Mouse (Mus musculus) liver (tissue): Measurements from ENCODE around the gene Gbf1.

Source experiments
- DNase-seq: peaks from one replicate; pipeline ENCODE4 v3.0.0-alpha.2; 2020; ENCODE audit warnings: mixed read lengths

Gbf1 gene

DNA sequence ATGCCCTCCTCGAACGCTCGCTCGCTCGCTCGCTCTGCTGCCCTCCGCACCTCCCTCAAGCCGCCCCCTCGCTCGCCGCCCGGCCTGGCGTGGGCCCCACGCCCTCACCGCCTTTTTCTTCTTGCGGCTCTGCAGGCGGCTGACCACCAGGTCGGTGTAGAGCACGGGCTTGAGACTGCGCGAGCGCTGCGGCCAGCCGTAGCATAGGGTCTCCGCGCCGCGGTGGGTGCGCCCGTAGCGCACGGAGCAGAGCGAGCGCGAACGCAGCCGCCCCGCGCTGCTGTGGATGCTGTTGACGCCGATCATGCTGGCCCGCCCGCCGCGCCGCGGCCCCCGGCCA, 165.2 kb downstream of the Gbf1 start:
- no peak for DNase-seq

- DNase-seq = no peak
These were observed 165.7 kb downstream of the Gbf1 start for GRCm38 (mm10) chr19:46318031-46318471.

GRCm38 (mm10) chr19:46318586-46319378, 166.5 kb downstream of the Gbf1 start:
- peak; percentile 67 for DNase-seq

DNA sequence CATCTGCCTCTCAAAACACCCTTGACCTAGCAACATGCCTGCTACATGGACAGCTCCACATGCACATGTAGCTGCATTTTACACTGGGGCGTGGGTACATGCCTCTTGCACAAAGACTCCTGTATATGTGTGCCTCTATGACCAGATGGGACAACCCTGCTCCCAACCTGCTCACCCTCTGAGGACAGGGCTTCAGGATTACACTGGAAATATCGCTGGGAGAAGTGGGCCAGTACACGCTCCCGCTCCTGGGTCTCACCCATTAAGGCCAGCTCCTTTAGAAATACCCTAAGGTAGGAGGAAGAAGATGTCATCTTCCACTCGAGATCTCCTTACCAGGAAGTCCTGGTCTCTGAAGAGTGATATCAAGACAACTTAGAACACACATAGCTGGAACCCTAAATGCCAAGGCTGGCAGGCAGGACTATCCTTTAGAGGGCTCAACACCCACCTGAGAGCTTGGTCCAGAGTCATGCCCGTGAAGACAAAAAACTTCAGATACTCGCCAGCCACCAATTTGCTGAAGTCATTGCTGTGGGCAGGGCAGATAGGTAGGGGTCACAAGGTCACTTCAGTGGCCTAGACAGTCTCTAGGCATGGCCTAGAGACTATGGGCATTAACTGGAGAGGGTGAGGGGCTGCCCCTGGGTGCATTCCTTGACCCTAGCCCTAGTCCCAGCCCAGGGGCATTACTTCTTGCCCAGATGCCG, 167.9 kb downstream of the Gbf1 start:
- DNase-seq = no peak

GRCm38 (mm10) chr19:46321101-46321943, 169.0 kb downstream of the Gbf1 start:
- no peak for DNase-seq

DNA sequence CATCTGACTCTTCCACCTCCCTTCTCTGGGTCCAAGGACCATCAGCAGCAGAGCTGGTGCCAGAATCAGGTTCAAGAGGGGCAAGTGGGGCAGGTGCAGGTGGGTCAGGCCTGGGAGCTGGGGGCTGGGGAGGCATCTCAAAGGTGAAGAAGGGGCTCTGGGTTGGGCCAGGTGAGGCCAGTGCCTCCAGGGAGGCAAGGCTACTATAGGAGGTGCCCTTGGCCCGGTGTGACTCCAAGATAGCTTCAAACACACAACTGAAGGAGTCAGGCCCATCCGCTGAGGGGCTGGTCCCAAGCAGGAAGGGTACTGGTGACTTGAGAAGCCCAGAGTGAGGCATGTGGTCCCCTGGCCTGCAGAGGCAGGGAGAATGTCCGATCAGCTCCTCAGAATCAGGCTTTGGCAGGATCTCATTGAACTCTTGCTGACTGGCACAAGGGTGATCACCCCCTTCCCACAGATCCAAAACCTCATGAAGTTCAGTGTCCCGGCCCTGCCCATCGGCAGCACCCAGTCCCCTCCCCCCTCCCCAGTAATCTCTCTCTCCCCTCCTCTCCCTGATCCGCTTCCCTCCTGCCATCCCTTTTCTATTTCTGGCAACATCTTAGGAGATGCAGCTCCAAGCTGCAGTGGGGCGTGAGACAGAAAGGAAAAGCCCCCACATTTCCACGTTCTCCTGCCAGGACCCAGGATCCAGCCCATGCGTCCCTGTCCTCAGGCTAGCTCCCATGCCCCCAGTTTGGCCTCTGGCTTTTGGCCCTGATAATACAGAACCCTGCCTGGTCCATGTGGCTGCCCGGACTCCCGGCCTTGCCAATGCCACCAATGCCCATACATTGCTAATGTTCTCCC, 170.1 kb downstream of the Gbf1 start:
- no peak for DNase-seq

DNA sequence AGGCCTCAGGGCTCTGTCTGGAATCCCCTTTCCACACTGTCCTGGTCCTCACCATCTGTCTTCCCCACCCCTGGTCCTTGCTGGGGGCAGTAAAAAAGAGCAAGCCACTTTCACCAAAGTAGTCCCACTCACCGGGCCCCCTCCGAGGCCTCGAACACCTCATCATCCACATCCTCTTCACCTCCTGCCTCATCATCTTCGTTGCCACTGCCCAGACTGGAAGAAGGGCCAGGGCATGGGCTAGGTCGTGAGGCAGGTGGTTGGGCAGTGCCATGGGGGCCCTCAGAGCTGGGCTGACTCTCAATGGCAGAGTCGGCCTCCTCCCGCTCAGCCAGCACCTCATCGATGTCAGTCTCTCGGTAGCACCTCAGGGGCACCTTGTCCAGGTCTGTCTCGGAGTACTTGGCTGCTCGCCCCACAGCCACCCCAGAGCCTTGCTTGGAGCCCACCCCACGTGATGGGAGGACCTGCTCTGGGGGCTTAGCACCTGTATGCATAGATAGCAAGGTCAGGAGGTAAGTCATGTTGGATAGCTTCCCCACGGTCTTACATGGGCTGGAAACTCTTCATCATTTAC, 170.8 kb downstream of the Gbf1 start:
- no peak for DNase-seq

GRCm38 (mm10) chr19:46323716-46324115, 171.4 kb downstream of the Gbf1 start:
- DNase-seq = no peak

- no peak for DNase-seq
These were observed 172.1 kb downstream of the Gbf1 start for GRCm38 (mm10) chr19:46324366-46324765.

DNA sequence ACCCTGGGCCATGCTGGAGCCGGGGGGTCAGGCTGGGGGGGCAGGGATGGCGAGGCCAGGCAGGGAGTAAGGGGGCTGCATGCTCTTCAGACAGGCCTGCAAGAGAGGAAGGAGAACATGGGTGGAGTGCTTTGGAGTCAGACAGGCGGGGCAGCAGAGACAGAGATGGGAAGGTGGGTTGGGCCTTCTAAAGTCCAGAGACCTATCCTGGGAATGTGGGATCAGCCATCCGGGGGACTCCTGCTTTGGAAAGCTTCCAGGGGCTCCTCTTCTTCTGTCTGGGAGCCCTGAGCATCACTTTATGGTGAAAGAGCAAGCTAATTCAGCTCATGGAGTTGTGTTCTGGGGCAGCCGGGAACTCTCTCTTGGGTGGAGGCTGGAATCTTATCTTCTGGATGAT, 172.6 kb downstream of the Gbf1 start:
- DNase-seq = no peak

- DNase-seq = no peak
These were observed 173.9 kb downstream of the Gbf1 start for GRCm38 (mm10) chr19:46326019-46326755.

GRCm38 (mm10) chr19:46326756-46327305, 174.5 kb downstream of the Gbf1 start, which contains the start of gene Psd:
Psd (minus strand) TSS chr19:46327156.
- DNase-seq = peak; percentile 66

- DNase-seq = no peak
These were observed 175.3 kb downstream of the Gbf1 start for GRCm38 (mm10) chr19:46327531-46328064.

- peak; percentile 95 for DNase-seq
These were observed 176.0 kb downstream of the Gbf1 start, which contains the start of gene Fbxl15 for GRCm38 (mm10) chr19:46328081-46329030. Fbxl15 (plus strand) TSS chr19:46328184.

GRCm38 (mm10) chr19:46329031-46329641, 176.8 kb downstream of the Gbf1 start:
- DNase-seq = no peak

- DNase-seq = peak; percentile 88
These were observed 177.6 kb downstream of the Gbf1 start for GRCm38 (mm10) chr19:46329951-46330350.

- no peak for DNase-seq
These were observed 178.4 kb downstream of the Gbf1 start for GRCm38 (mm10) chr19:46330696-46331095.

GRCm38 (mm10) chr19:46331326-46331725, 179.0 kb downstream of the Gbf1 start:
- no peak for DNase-seq

- DNase-seq = no peak
These were observed 179.6 kb downstream of the Gbf1 start for GRCm38 (mm10) chr19:46331936-46332335.
